Mouse (Mus musculus): Measurements from ENCODE around the gene Zfp968. TPM values are rescaled to one million over a fixed set of nuclear protein-coding genes. Genes with fewer than 3 reads are reported as not detected.
"Not testable (repeated sequence)": the region's sequence is repeated elsewhere in the genome, so short reads cannot be mapped to it uniquely, and the experiment has no call there.

Gene Zfp968
- polyA plus RNA-seq (2014; fragmentation: Nextera tagmentation; extraction: Ambion mirVana) = 5.3 and 8.5 TPM in 2 replicates

- not testable (repeated sequence) for H3K4me1 ChIP-seq (ENCODE audit: control insufficient read depth in 2 of 2, insufficient read depth in 2 of 2, low read length in 2 of 2)
These were observed at the start of gene Zfp968 for GRCm38 (mm10) chr2:175372136-175372535. Gene Zfp968 (plus strand): TSS chr2:175372436.

GRCm38 (mm10) chr2:175338097-175338496 is 34.1 kb upstream of the Zfp968 start, which contains the start of gene Gm4631:
Gene Gm4631 (minus strand): TSS chr2:175338197.
- not testable (repeated sequence) for ATAC-seq (ENCODE audit: insufficient number of reproducible peaks, insufficient read depth, low FRiP score, low read depth); H3K27me3 ChIP-seq (ENCODE audit: control insufficient read depth, insufficient read depth, low read length); H3K4me1 ChIP-seq (ENCODE audit: control insufficient read depth in 2 of 2, insufficient read depth in 2 of 2, low read length in 2 of 2); H3K9ac ChIP-seq (ENCODE audit: low read length); H3K27ac ChIP-seq (replicated peaks in 1 of 2; ENCODE audit: control insufficient read depth in 1 of 2, insufficient read depth in 1 of 2, low read depth in 2 of 2, low read length in 2 of 2); H3K9me3 ChIP-seq (ENCODE audit: control insufficient read depth, low read length); H3K36me3 ChIP-seq (ENCODE audit: control insufficient read depth, insufficient read depth, low read length); H3K4me2 ChIP-seq (ENCODE audit: low read length); H3K4me3 ChIP-seq (ENCODE audit: control insufficient read depth in 1 of 2, insufficient read depth in 1 of 2, low read depth in 1 of 2, low read length in 2 of 2)
- no CpG with 5 or more reads among the region's 8 CpGs for WGBS

More at GRCm38 (mm10) chr2:175372136-175372535, at the start of gene Zfp968:
- H3K36me3 ChIP-seq (ENCODE audit: control insufficient read depth, insufficient read depth, low read length); H3K4me3 ChIP-seq (ENCODE audit: control insufficient read depth in 1 of 2, insufficient read depth in 1 of 2, low read depth in 1 of 2, low read length in 2 of 2); H3K27me3 ChIP-seq (ENCODE audit: control insufficient read depth, insufficient read depth, low read length); H3K9me3 ChIP-seq (ENCODE audit: control insufficient read depth, low read length); H3K27ac ChIP-seq (replicated peaks in 1 of 2; ENCODE audit: control insufficient read depth in 1 of 2, insufficient read depth in 1 of 2, low read depth in 2 of 2, low read length in 2 of 2); ATAC-seq (ENCODE audit: insufficient number of reproducible peaks, insufficient read depth, low FRiP score, low read depth); H3K9ac ChIP-seq (ENCODE audit: low read length); H3K4me2 ChIP-seq (ENCODE audit: low read length): not testable (repeated sequence)
- no CpG with 5 or more reads among the region's 6 CpGs for WGBS

Other genes with a start within 250 kb of the Zfp968 start
- gene Gm14399, start 230.4 kb upstream of the Zfp968 start, polyA plus RNA-seq (2014; fragmentation: Nextera tagmentation; extraction: Ambion mirVana) = 7.3 TPM in 2 replicates
- gene Gm14443, start 196.6 kb upstream of the Zfp968 start, polyA plus RNA-seq (2014; fragmentation: Nextera tagmentation; extraction: Ambion mirVana) = 0.30 and 0.59 TPM in 2 replicates
- gene Gm14391, start 165.5 kb upstream of the Zfp968 start, polyA plus RNA-seq (2014; fragmentation: Nextera tagmentation; extraction: Ambion mirVana) = 6.9 and 10.8 TPM in 2 replicates
- not detected in 2 replicates for gene Gm14440, start 97.3 kb upstream of the Zfp968 start, polyA plus RNA-seq (2014; fragmentation: Nextera tagmentation; extraction: Ambion mirVana)
- gene Gm4631, start 34.2 kb upstream of the Zfp968 start, polyA plus RNA-seq (2014; fragmentation: Nextera tagmentation; extraction: Ambion mirVana) = 12.9 and 14.4 TPM in 2 replicates
- gene Gm4724, start 63.4 kb downstream of the Zfp968 start, polyA plus RNA-seq (2014; fragmentation: Nextera tagmentation; extraction: Ambion mirVana) = 5.3 and 16.6 TPM in 2 replicates
- 10.2 and 11.3 TPM in 2 replicates for gene Zfp965, start 97.5 kb downstream of the Zfp968 start, polyA plus RNA-seq (2014; fragmentation: Nextera tagmentation; extraction: Ambion mirVana)